Mouse (Mus musculus) spleen, adult 12 weeks (tissue): ENCODE data around the gene Srxn1.

Experiments
- DNase-seq: peaks from one replicate; pipeline ENCODE4 v3.0.0; 2022; ENCODE audit warnings: low spot score

Srxn1 gene

GRCm38 (mm10) chr2:152159487-152159886 is 54.2 kb downstream of the Srxn1 start:
- DNase-seq: no peak
